Mouse (Mus musculus) embryonic stem cell, embryonic (primary cell): ENCODE results near the gene Tgif2.
"Not testable (repeated sequence)": the region's sequence is repeated elsewhere in the genome, so short reads cannot be mapped to it uniquely, and the experiment has no call there.

ENCODE experiments used
- CTCF ChIA-PET, 4 experiments: fragments of 300-600 bp in 2 of 4; fragments of 350-600 bp in 2 of 4; sonication (Branson Sonifier 250); formaldehyde crosslinking; loops; one replicate each; lab custom pipeline; 2022; ENCODE audit warnings: inconsistent platforms in 2 of 4; lab: Charles Lee
- POLR2A ChIA-PET, 4 experiments: fragments of 300-600 bp in 2 of 4; fragments of 350-600 bp in 2 of 4; sonication (Branson Sonifier 250); formaldehyde crosslinking; loops; one replicate each; lab custom pipeline; 2022; ENCODE audit warnings: antibody characterized with exemption in 4 of 4, inconsistent platforms in 1 of 4; lab: Charles Lee

Gene Tgif2

GRCm38 (mm10) chr2:156884396-156885211 lies 44.8 kb downstream of the Tgif2 start:
- ChIA-PET CTCF (interaction anchor here in 3 of 4 experiments (0.8 to 1.1 kb wide), 3 partner anchors 19 to 146 kb away, joined by 3 to 4 read pairs (median 3); no protein-coding TSS in a partner anchor), POLR2A (no interaction called here)

- POLR2A ChIA-PET, result not testable (repeated sequence)
These were observed 45.9 kb downstream of the Tgif2 start for GRCm38 (mm10) chr2:156885666-156886065.

GRCm38 (mm10) chr2:156886084-156886631 lies 46.4 kb downstream of the Tgif2 start:
- POLR2A ChIA-PET, result interaction anchor here in 2 of 4 experiments (1.3 kb wide), 2 partner anchors 20 to 29 kb away, joined by 3 to 6 read pairs; partner anchors contain the start of gene 4930518I15Rik (in 1 of the 2)
- CTCF ChIA-PET, result interaction anchor here in 2 of 4 experiments (0.6 to 1.1 kb wide), 4 partner anchors 17 to 145 kb away, joined by 3 to 16 read pairs (median 3); no protein-coding TSS in a partner anchor

More at GRCm38 (mm10) chr2:156885666-156886065, 45.9 kb downstream of the Tgif2 start:
- CTCF ChIA-PET, result interaction anchor here in 2 of 4 experiments (0.6 to 1.1 kb wide), 4 partner anchors 18 to 145 kb away, joined by 3 to 16 read pairs (median 3); no protein-coding TSS in a partner anchor

- CTCF ChIA-PET, result interaction anchor here in 2 of 4 experiments (1.0 kb wide), 2 partner anchors 18 to 143 kb away, joined by 3 read pairs; no protein-coding TSS in a partner anchor
These were observed 47.2 kb downstream of the Tgif2 start, which contains the start of gene Sla2 for GRCm38 (mm10) chr2:156887017-156887416. Gene Sla2 (minus strand): TSS chr2:156887192.

GRCm38 (mm10) chr2:156888490-156888889 lies 48.7 kb downstream of the Tgif2 start:
- CTCF ChIA-PET, result no interaction called here
- POLR2A ChIA-PET, result interaction anchor here in 2 of 4 experiments (0.7 to 1.2 kb wide), 2 partner anchors 30 to 307 kb away, joined by 3 to 4 read pairs; no protein-coding TSS in a partner anchor

More at GRCm38 (mm10) chr2:156887017-156887416, 47.2 kb downstream of the Tgif2 start, which contains the start of gene Sla2:
- POLR2A ChIA-PET, result interaction anchor here in 2 of 4 experiments (0.6 to 1.3 kb wide), 3 partner anchors 19 to 505 kb away, joined by 3 to 6 read pairs (median 3); partner anchors contain the start of gene 4930518I15Rik (in 1 of the 2)

GRCm38 (mm10) chr2:156892240-156892639 lies 52.4 kb downstream of the Tgif2 start:
- POLR2A ChIA-PET, result no interaction called here
- CTCF ChIA-PET, result interaction anchor here in 2 of 4 experiments (0.6 kb wide), 2 partner anchors 226 to 390 kb away, joined by 3 read pairs; no protein-coding TSS in a partner anchor

GRCm38 (mm10) chr2:156892821-156893220 lies 53.0 kb downstream of the Tgif2 start:
- POLR2A ChIA-PET, result no interaction called here
- CTCF ChIA-PET, result interaction anchor here in 1 of 4 experiments (0.6 kb wide), 1 partner anchor 225 kb away, joined by 3 read pairs; no protein-coding TSS in a partner anchor

- CTCF ChIA-PET, result interaction anchor here (0.5 to 1.4 kb wide), 12 partner anchors 9 to 1063 kb away, joined by 3 to 8 read pairs (median 4); no protein-coding TSS in a partner anchor
These were observed 54.9 kb downstream of the Tgif2 start for GRCm38 (mm10) chr2:156894496-156895265.

GRCm38 (mm10) chr2:156896384-156896914 lies 56.6 kb downstream of the Tgif2 start:
- CTCF ChIA-PET, result no interaction called here
- POLR2A ChIA-PET, result no interaction called here

More at GRCm38 (mm10) chr2:156894496-156895265, 54.9 kb downstream of the Tgif2 start:
- POLR2A ChIA-PET, result interaction anchor here in 3 of 4 experiments (0.6 to 1.5 kb wide), 10 partner anchors 9 to 1566 kb away, joined by 3 to 12 read pairs (median 4); partner anchors contain the start of gene Dsn1 (in 1 of the 3)

GRCm38 (mm10) chr2:156897034-156897433 lies 57.2 kb downstream of the Tgif2 start:
- CTCF ChIA-PET, result no interaction called here
- POLR2A ChIA-PET, result interaction anchor here in 1 of 4 experiments (0.6 kb wide), 1 partner anchor 202 kb away, joined by 3 read pairs; no protein-coding TSS in a partner anchor

- ChIA-PET CTCF (no interaction called here), POLR2A (interaction anchor here in 1 of 4 experiments (1.1 kb wide), 1 partner anchor 111 kb away, joined by 3 read pairs; no protein-coding TSS in a partner anchor)
These were observed 58.6 kb downstream of the Tgif2 start for GRCm38 (mm10) chr2:156898374-156898773.

GRCm38 (mm10) chr2:156899184-156899583 lies 59.4 kb downstream of the Tgif2 start:
- CTCF ChIA-PET, result interaction anchor here in 1 of 4 experiments (0.6 kb wide), 1 partner anchor 16 kb away, joined by 3 read pairs; no protein-coding TSS in a partner anchor
- POLR2A ChIA-PET, result interaction anchor here in 1 of 4 experiments (1.1 kb wide), 1 partner anchor 110 kb away, joined by 3 read pairs; no protein-coding TSS in a partner anchor

GRCm38 (mm10) chr2:156901344-156901743 lies 61.5 kb downstream of the Tgif2 start:
- POLR2A ChIA-PET, result interaction anchor here in 2 of 4 experiments (0.6 to 1.2 kb wide), 4 partner anchors 19 to 281 kb away, joined by 3 to 7 read pairs (median 6); no protein-coding TSS in a partner anchor
- CTCF ChIA-PET, result interaction anchor here in 1 of 4 experiments (1.0 kb wide), 1 partner anchor 129 kb away, joined by 3 read pairs; no protein-coding TSS in a partner anchor

- CTCF ChIA-PET, result interaction anchor here in 2 of 4 experiments (0.6 to 1.0 kb wide), 2 partner anchors 129 to 308 kb away, joined by 3 read pairs; no protein-coding TSS in a partner anchor
- POLR2A ChIA-PET, result interaction anchor here in 1 of 4 experiments (1.8 kb wide), 1 partner anchor 105 kb away, joined by 3 read pairs; the partner anchor contains the start of gene Dsn1
These were observed 62.1 kb downstream of the Tgif2 start for GRCm38 (mm10) chr2:156901883-156902282.

- ChIA-PET CTCF (interaction anchor here in 1 of 4 experiments (1.0 to 1.6 kb wide), 3 partner anchors 94 to 192 kb away, joined by 3 to 7 read pairs (median 6); no protein-coding TSS in a partner anchor), POLR2A (interaction anchor here in 1 of 4 experiments (1.8 kb wide), 1 partner anchor 104 kb away, joined by 3 read pairs; the partner anchor contains the start of gene Dsn1)
These were observed 62.6 kb downstream of the Tgif2 start for GRCm38 (mm10) chr2:156902411-156902810.

- CTCF ChIA-PET, result interaction anchor here (0.5 to 1.7 kb wide), 22 partner anchors 8 to 558 kb away, joined by 3 to 16 read pairs (median 4); no protein-coding TSS in a partner anchor
- POLR2A ChIA-PET, result interaction anchor here in 3 of 4 experiments (0.6 to 2.2 kb wide), 8 partner anchors 9 to 1931 kb away, joined by 3 to 8 read pairs (median 4); partner anchors contain the start of genes 4930518I15Rik (in 1 of the 3) and Dsn1 (in 1 of the 3)
These were observed 63.6 kb downstream of the Tgif2 start for GRCm38 (mm10) chr2:156903367-156903766.
